Mouse (Mus musculus) heart, adult 11 months (tissue): ENCODE data around the gene Mbd4.
A peak's percentile ranks its signal among the peaks of the same experiment; 100 is the strongest.

ENCODE experiments used
- DNase-seq: peaks from one replicate; pipeline ENCODE4 v3.0.0; 2022

Gene Mbd4

GRCm38 (mm10) chr6:115808196-115808487 lies 45.0 kb downstream of the Mbd4 start:
- DNase-seq: peak; percentile 92

- DNase-seq: no peak
Observed at GRCm38 (mm10) chr6:115807464-115808195, 45.5 kb downstream of the Mbd4 start.

GRCm38 (mm10) chr6:115804432-115805192 lies 48.6 kb downstream of the Mbd4 start:
- DNase-seq: no peak

- peak; percentile 95 for DNase-seq
Observed at GRCm38 (mm10) chr6:115803541-115804382, 49.4 kb downstream of the Mbd4 start.

- no peak for DNase-seq
Observed at GRCm38 (mm10) chr6:115801811-115802210, 51.4 kb downstream of the Mbd4 start.

GRCm38 (mm10) chr6:115792691-115793215 lies 60.4 kb downstream of the Mbd4 start:
- DNase-seq: peak; percentile 93

DNA sequence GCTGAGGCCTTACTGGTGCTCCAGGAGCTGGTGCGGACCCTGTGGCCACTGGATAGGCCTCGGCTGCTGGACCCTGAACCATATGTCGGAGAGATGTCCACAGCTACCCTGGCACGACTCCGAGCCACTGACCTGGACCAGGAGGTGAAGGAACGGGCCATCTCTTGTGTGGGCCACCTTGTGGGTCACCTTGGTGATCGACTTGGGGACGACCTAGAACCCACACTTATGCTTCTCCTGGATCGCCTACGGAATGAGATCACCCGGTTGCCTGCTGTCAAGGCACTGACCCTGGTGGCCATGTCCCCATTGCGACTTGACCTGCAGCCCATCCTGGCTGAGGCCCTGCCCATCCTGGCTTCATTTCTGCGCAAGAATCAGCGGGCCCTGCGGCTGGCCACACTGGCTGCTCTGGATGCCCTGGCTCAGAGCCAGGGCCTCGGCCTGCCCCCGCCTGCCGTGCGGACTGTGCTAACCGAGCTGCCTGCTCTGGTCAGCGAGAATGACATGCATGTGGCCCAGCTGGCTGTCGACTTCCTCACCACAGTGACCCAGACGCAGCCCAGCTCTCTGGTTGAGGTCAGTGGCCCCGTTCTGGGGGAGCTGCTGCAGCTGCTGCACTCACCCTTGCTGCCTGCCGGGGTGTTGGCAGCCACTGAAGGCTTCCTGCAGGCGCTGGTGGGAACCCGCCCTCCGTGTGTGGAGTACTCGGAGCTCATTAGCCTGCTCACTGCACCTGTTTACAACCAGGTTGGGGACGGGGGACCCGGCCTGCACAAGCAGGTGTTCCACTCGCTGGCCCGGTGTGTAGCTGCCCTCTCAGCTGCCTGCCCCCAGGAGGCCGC lies 61.1 kb downstream of the Mbd4 start:
- DNase-seq: peak; percentile 97

DNA sequence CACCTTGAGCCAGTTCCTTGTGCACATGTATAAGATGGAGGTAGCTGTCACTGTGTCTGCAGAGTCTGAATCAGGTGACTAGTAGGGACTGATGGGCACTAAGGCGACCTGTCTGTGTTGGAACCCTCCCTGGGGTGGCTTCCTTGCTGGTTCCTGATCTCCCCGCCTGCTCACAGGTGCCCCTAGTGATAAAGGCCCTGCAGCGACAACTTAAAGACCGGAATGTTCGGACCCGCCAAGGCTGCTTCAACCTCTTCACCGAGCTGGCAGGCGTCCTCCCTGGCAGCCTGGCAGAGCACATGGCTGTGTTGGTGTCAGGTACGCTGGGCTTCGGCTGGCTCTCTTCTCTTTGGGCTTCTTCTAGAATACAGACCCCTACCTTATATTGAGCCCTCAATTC lies 62.2 kb downstream of the Mbd4 start:
- DNase-seq: peak; percentile 96
